Mouse (Mus musculus): ENCODE data around the gene Ano9. TPM values are rescaled to one million over a fixed set of nuclear protein-coding genes. Genes with fewer than 3 reads are reported as not detected.

Gene Ano9
- polyA plus RNA-seq, 1 experiment from 2014 or later: 0.12 TPM

DNA sequence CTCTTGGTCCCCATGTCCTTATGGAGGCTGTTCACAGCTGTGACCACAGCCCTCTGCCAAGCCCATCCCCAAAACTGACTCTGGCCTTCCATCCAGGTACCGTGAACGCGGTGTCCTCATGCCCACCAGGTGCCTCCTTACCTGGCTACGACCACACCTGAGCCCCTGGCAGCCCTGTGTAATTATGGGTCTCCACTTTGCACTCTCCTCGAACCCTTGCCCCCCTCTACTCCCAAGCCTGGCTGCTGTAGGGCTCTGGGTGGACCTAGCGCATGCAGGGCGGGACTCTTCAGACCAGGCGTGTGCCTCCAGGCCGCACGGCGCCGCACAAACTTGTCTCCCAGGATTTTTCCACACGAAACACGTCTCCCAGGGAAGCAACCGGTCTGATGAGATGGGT lies 39.8 kb downstream of the Ano9 start, which contains the start of gene Pkp3:
Pkp3 (plus strand) TSS at position 378 of the 400 bp plus-strand sequence.
- H3K9me3 ChIP-seq (ENCODE audit: control insufficient read depth, low read length): no peaks in the 10 kb centered on the region
- 91% methylated on average over 15 of the region's 15 CpGs for WGBS
- no peaks in the 10 kb centered on the region for H3K36me3 ChIP-seq (ENCODE audit: control insufficient read depth, insufficient read depth, low read length)
- ATAC-seq (ENCODE audit: low FRiP score): no peak
- DNase-seq (ENCODE audit: low spot score, missing footprints): no peak
- H3K27ac ChIP-seq (ENCODE audit: low read depth, low read length): no peak within 1 kb of the TSS
- H3K4me3 ChIP-seq (ENCODE audit: low read depth, low read length): no peak within 1 kb of the TSS
- no peak within 1 kb of the TSS for H3K4me2 ChIP-seq
- H3K9ac ChIP-seq (ENCODE audit: low read length): no peak within 1 kb of the TSS
- no peaks in the 10 kb centered on the region; the same call in 1 of the 2 replicates for H3K27me3 ChIP-seq (ENCODE audit: control insufficient read depth, insufficient read depth, low read length)
- no peaks in the 10 kb centered on the region for H3K4me1 ChIP-seq (ENCODE audit: control insufficient read depth, insufficient read depth, low read length)

DNA sequence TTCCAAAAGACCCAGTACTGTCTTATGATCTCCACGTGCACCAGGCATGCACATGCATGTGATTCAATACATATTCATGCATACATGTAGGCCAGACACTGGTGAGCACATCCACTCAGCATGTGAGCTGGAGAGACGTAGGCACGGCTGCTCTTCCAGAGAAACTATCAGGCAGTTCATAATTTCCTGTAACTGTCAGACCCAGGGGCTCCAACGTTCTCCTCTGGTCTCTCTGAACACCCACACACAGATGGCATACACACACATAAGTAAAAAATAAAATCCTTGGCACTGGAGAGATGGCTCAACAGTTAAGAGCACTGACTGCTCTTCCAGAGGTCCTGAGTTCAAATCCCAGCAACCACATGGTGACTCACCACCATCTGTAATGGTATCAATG lies 43.8 kb downstream of the Ano9 start:
- 83% methylated on average over 4 of the region's 4 CpGs for WGBS
- H3K9ac ChIP-seq (ENCODE audit: low read length): no peak overlapping the region
- no peaks in the 10 kb centered on the region for H3K9me3 ChIP-seq (ENCODE audit: control insufficient read depth, low read length)
- H3K4me2 ChIP-seq: no peak overlapping the region
- peaks cover 17% of the 10 kb centered on the region for H3K27me3 ChIP-seq (ENCODE audit: control insufficient read depth, insufficient read depth, low read length)
- no peak overlapping the region for H3K4me3 ChIP-seq (ENCODE audit: low read depth, low read length)
- H3K27ac ChIP-seq (ENCODE audit: low read depth, low read length): no peak overlapping the region
- ATAC-seq (ENCODE audit: low FRiP score): no peak
- peaks cover 7% of the 10 kb centered on the region for H3K4me1 ChIP-seq (ENCODE audit: control insufficient read depth, insufficient read depth, low read length)
- H3K36me3 ChIP-seq (ENCODE audit: control insufficient read depth, insufficient read depth, low read length): no peaks in the 10 kb centered on the region
- no peak for DNase-seq (ENCODE audit: low spot score, missing footprints)

DNA sequence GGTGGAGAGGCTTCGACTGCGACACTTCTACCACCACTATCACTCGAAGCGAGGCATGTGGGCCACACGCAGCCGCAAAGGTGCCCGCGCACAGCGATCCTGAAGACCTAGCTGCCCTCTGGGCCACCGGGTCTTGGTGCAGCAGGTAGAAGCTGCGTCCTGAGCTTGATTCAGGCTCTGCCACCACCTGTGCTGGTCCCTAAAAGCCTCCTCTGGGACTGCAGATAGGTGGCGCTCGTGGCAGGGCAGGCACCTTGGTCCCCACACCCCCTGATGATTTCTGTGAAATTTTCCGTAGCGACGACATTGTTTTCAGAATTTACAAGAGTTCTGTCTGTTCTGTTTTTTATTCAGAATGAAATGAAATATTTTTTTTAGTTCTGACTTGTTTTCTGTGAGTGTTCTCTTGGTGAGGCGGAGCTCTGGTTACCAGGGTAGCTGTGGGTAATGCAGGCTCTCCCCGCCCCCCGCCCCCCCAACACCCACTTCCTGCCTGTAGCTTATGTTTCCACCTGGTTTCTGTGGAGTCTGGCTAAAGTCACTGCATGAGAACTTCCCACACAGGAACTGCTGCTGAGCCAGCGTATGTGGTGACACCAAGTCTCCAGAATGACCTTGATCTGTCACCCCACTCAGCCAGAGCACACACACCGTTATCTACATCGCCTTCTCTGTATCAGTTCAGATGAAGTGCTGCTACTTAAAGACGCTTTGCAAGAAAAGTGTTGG lies 45.4 kb downstream of the Ano9 start:
- DNase-seq (ENCODE audit: low spot score, missing footprints): no peak
- Histone ChIP-seq H3K4me3 (ENCODE audit: low read depth, low read length) (no peak overlapping the region), H3K9me3 (ENCODE audit: control insufficient read depth, low read length) (no peaks in the 10 kb centered on the region), H3K4me2 (no peak overlapping the region), H3K27me3 (ENCODE audit: control insufficient read depth, insufficient read depth, low read length) (peaks cover 17% of the 10 kb centered on the region), H3K27ac (ENCODE audit: low read depth, low read length) (no peak overlapping the region), H3K4me1 (ENCODE audit: control insufficient read depth, insufficient read depth, low read length) (peaks cover 7% of the 10 kb centered on the region), H3K36me3 (ENCODE audit: control insufficient read depth, insufficient read depth, low read length) (no peaks in the 10 kb centered on the region), H3K9ac (ENCODE audit: low read length) (no peak overlapping the region)
- ATAC-seq (ENCODE audit: low FRiP score): no peak
- 35% methylated on average over 23 of the region's 23 CpGs for WGBS

GRCm38 (mm10) chr7:141070058-141070862 lies 47.3 kb downstream of the Ano9 start:
- peak; percentile 52 for ATAC-seq (ENCODE audit: low FRiP score)
- Histone ChIP-seq H3K9me3 (ENCODE audit: control insufficient read depth, low read length) (no peaks in the 10 kb centered on the region), H3K4me3 (ENCODE audit: low read depth, low read length) (peak overlapping the region; percentile 28), H3K27ac (ENCODE audit: low read depth, low read length) (no peak overlapping the region), H3K4me1 (ENCODE audit: control insufficient read depth, insufficient read depth, low read length) (peaks cover 7% of the 10 kb centered on the region), H3K36me3 (ENCODE audit: control insufficient read depth, insufficient read depth, low read length) (0 out of 2 replicates have a peak, but pooled peaks cover 3% of the 10 kb centered on the region), H3K9ac (ENCODE audit: low read length) (peak overlapping the region; percentile 54), H3K4me2 (peak overlapping the region; percentile 53), H3K27me3 (ENCODE audit: control insufficient read depth, insufficient read depth, low read length) (peaks cover 17% of the 10 kb centered on the region)
- 1% methylated on average over 51 of the region's 51 CpGs for WGBS
- peak; percentile 97 for DNase-seq (ENCODE audit: low spot score, missing footprints)

DNA sequence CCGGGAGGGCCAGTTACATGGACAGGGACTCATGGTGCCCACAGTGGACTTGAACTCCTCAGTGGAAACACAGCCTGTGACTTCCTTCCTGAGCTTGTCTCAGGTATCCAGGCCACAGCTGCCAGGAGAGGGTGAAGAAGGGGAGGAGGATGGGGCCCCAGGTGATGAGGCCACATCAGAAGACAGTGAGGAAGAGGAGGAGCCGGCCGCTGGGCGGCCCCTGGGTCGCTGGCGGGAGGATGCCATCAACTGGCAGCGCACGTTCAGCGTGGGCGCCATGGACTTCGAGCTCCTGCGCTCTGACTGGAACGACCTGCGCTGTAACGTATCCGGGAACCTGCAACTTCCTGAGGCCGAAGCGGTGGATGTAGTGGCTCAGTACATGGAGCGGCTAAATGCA lies 49.3 kb downstream of the Ano9 start:
- Histone ChIP-seq H3K36me3 (ENCODE audit: control insufficient read depth, insufficient read depth, low read length) (peaks cover 14% of the 10 kb centered on the region; the same call in 1 of the 2 replicates), H3K9me3 (ENCODE audit: control insufficient read depth, low read length) (no peaks in the 10 kb centered on the region), H3K4me3 (ENCODE audit: low read depth, low read length) (no peak overlapping the region), H3K9ac (ENCODE audit: low read length) (no peak overlapping the region), H3K4me1 (ENCODE audit: control insufficient read depth, insufficient read depth, low read length) (peaks cover 7% of the 10 kb centered on the region), H3K4me2 (no peak overlapping the region), H3K27ac (ENCODE audit: low read depth, low read length) (no peak overlapping the region), H3K27me3 (ENCODE audit: control insufficient read depth, insufficient read depth, low read length) (peaks cover 17% of the 10 kb centered on the region)
- 67% methylated on average over 19 of the region's 19 CpGs for WGBS
- no peak for DNase-seq (ENCODE audit: low spot score, missing footprints)
- no peak for ATAC-seq (ENCODE audit: low FRiP score)

- Histone ChIP-seq H3K27me3 (ENCODE audit: control insufficient read depth, insufficient read depth, low read length) (no peaks in the 10 kb centered on the region), H3K27ac (ENCODE audit: low read depth, low read length) (no peak overlapping the region), H3K4me2 (no peak overlapping the region), H3K36me3 (ENCODE audit: control insufficient read depth, insufficient read depth, low read length) (peaks cover 14% of the 10 kb centered on the region; the same call in 1 of the 2 replicates), H3K4me3 (ENCODE audit: low read depth, low read length) (no peak overlapping the region), H3K9me3 (ENCODE audit: control insufficient read depth, low read length) (no peaks in the 10 kb centered on the region), H3K4me1 (ENCODE audit: control insufficient read depth, insufficient read depth, low read length) (peaks cover 11% of the 10 kb centered on the region), H3K9ac (ENCODE audit: low read length) (no peak overlapping the region)
- WGBS: 91% methylated on average over 7 of the region's 7 CpGs
- DNase-seq (ENCODE audit: low spot score, missing footprints): no peak
- ATAC-seq (ENCODE audit: low FRiP score): no peak
Measured at GRCm38 (mm10) chr7:141064576-141064975, 53.0 kb downstream of the Ano9 start.

DNA sequence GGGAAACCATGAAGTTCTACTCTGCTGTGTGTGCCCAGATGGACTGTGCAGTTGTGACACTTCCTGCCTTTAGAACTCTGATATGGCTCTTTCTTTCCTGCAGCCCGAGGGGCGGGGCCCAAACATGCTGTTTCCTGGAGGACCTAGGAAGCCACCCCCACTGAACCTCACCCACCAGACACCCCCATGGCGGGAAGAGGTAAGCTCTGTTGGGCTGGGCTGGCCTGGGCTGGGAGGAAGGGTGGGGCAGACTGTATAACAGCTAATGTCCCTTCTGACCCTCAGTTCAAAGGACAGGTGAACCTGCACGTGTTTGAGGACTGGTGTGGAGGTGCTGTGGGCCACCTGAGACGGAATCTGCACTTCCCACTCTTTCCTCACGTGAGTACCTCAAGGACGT lies 53.4 kb downstream of the Ano9 start:
- no peak overlapping the region for H3K9ac ChIP-seq (ENCODE audit: low read length)
- ATAC-seq (ENCODE audit: low FRiP score) (no peak), DNase-seq (ENCODE audit: low spot score, missing footprints) (no peak)
- no peaks in the 10 kb centered on the region for H3K27me3 ChIP-seq (ENCODE audit: control insufficient read depth, insufficient read depth, low read length)
- H3K4me3 ChIP-seq (ENCODE audit: low read depth, low read length): no peak overlapping the region
- 85% methylated on average over 7 of the region's 7 CpGs for WGBS
- no peak overlapping the region for H3K4me2 ChIP-seq
- no peaks in the 10 kb centered on the region for H3K9me3 ChIP-seq (ENCODE audit: control insufficient read depth, low read length)
- H3K4me1 ChIP-seq (ENCODE audit: control insufficient read depth, insufficient read depth, low read length): peaks cover 11% of the 10 kb centered on the region
- H3K27ac ChIP-seq (ENCODE audit: low read depth, low read length): no peak overlapping the region
- H3K36me3 ChIP-seq (ENCODE audit: control insufficient read depth, insufficient read depth, low read length): peaks cover 14% of the 10 kb centered on the region; the same call in 1 of the 2 replicates

- no peak overlapping the region for H3K4me2 ChIP-seq
- H3K9me3 ChIP-seq (ENCODE audit: control insufficient read depth, low read length): no peaks in the 10 kb centered on the region
- ATAC-seq (ENCODE audit: low FRiP score): no peak
- no peaks in the 10 kb centered on the region for H3K27me3 ChIP-seq (ENCODE audit: control insufficient read depth, insufficient read depth, low read length)
- H3K36me3 ChIP-seq (ENCODE audit: control insufficient read depth, insufficient read depth, low read length): peaks cover 14% of the 10 kb centered on the region; the same call in 1 of the 2 replicates
- H3K27ac ChIP-seq (ENCODE audit: low read depth, low read length): no peak overlapping the region
- no peak overlapping the region for H3K4me3 ChIP-seq (ENCODE audit: low read depth, low read length)
- no peak overlapping the region for H3K9ac ChIP-seq (ENCODE audit: low read length)
- H3K4me1 ChIP-seq (ENCODE audit: control insufficient read depth, insufficient read depth, low read length): peaks cover 11% of the 10 kb centered on the region
- DNase-seq (ENCODE audit: low spot score, missing footprints): no peak
- 89% methylated on average over 3 of the region's 3 CpGs for WGBS
Measured at GRCm38 (mm10) chr7:141063353-141063752, 54.3 kb downstream of the Ano9 start.

DNA sequence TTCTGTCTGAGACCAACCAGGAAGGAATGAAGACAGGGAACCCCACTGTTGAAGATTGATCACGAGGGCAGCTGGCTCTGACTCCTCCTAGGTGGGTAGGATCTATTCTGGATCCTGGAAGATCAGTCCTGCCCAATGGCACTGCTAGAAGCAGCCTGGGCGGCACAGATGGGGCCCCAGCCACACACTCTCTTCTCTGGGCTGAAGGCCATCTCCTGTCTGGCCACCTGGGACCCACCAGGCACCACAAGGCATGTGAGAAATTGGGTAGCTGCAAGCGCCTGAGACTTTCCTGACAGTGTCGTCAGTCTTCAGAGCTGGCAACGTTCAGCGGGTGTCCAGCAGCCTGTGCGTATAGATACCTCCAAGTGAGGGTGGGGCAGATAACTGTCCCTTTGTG lies 55.1 kb downstream of the Ano9 start:
- Histone ChIP-seq H3K4me2 (no peak overlapping the region; the same call in 1 of the 2 replicates), H3K9me3 (ENCODE audit: control insufficient read depth, low read length) (no peaks in the 10 kb centered on the region), H3K27ac (ENCODE audit: low read depth, low read length) (no peak overlapping the region), H3K4me3 (ENCODE audit: low read depth, low read length) (no peak overlapping the region), H3K4me1 (ENCODE audit: control insufficient read depth, insufficient read depth, low read length) (peaks cover 11% of the 10 kb centered on the region), H3K9ac (ENCODE audit: low read length) (no peak overlapping the region), H3K36me3 (ENCODE audit: control insufficient read depth, insufficient read depth, low read length) (peaks cover 14% of the 10 kb centered on the region; the same call in 1 of the 2 replicates), H3K27me3 (ENCODE audit: control insufficient read depth, insufficient read depth, low read length) (no peaks in the 10 kb centered on the region)
- 87% methylated on average over 7 of the region's 7 CpGs for WGBS
- ATAC-seq (ENCODE audit: low FRiP score): no peak
- no peak for DNase-seq (ENCODE audit: low spot score, missing footprints)
